Mouse (Mus musculus) testis, adult 2 months (tissue): ENCODE measurements around the gene Rnf145.

Source experiments
- CTCF ChIP-seq: fragments of 200-500 bp; IDR thresholded peaks from 2 replicates; pipeline ENCODE4 v1.5.1; 2012; ENCODE audit warnings: low read depth, mild to moderate bottlenecking, inconsistent platforms, low read length, moderate library complexity; ENCODE audit not compliant: control insufficient read depth, insufficient read depth, insufficient replicate concordance
- POLR2A ChIP-seq: fragments of 200-500 bp; IDR thresholded peaks from 2 replicates; pipeline ENCODE4 v1.6.1; 2012; ENCODE audit warnings: low read depth, mild to moderate bottlenecking, inconsistent platforms, low read length, moderate library complexity; ENCODE audit not compliant: control insufficient read depth

DNA sequence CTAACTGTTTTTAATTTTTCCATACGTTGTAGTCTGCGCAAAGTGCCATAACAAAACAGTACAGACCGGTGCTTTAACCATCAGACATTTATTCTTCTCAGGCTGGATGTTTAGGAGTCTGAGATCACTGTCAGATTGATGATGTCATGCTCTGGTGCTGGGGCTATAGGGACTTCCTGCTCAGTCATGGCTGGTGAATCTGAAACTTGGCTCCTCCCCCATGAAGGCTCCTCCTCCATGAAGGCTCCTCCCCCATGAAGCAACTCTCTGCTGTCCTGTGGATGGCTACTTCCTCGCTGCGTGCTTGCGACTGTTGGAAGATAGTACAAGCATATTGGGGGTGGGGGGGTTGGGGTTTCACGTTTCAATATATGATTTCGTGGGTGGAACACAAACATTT lies 88.1 kb downstream of the Rnf145 start:
- TF ChIP-seq CTCF, result no peak
- TF ChIP-seq POLR2A, result no peak
